Mouse (Mus musculus) central nervous system, embryonic 18 days (tissue): Measurements from ENCODE around the gene Vmn1r84. TPM values are rescaled to one million over a fixed set of nuclear protein-coding genes. Genes with fewer than 3 reads are reported as not detected.

Experiments used
- polyA plus RNA-seq: library from polyadenylated mRNA; depleted of rRNA; stranded (reverse); fragments of >200 nt; gene quantifications from 2 replicates; pipeline ENCODE4 v1.2.3, GENCODE M21; 2012; rRNA removed

The Vmn1r84 gene
- polyA plus RNA-seq = not detected in 2 replicates

DNA sequence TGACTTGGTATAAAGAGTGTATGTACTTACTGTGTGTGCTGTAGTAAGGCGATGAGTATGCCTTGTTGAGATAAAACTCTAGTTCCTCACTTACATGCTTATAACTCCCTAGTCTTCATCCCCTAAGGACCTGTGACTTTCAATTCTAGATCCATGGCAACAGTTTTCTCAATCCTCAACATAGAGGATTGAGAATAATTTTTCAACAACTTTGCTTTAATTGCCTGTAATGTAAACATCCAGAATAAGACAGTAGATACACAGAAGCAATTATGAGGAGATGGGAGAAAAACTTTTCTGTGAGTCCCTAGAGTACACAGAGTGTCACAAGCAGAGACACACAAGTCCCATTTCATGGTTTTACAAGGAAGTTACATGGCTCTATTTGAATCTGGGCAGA is at the start of gene Vmn1r84:
TSS of gene Vmn1r84 (minus strand) at position 101 of the 400 bp plus-strand sequence.

DNA sequence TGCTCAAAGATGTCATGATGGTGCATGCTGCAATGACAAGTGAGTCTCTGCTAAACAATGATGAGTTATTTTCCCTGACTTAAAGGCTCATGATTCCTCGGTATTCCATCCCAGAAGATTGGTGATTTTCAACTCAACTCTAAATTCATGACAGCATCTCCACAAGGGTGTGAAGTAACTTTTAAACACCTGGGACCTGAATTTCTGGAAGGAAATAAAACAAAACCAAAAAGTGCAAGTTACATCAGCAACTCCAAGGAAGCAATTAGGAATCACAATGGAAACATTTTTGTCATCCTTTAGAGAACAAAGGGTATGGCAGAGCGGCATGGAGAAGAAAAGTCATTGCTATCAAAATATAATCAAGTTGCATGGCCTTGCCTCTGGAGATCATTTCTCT is 39.7 kb downstream of the Vmn1r84 start, which contains the start of gene Vmn1r83:
TSS of gene Vmn1r83 (minus strand) at position 101 of the 400 bp plus-strand sequence.

Other genes with a start within 250 kb of the Vmn1r84 start
- not detected in 2 replicates for gene Vmn1r78, start 219.0 kb downstream of the Vmn1r84 start, polyA plus RNA-seq
- not detected in 2 replicates for gene Vmn1r79, start 198.0 kb downstream of the Vmn1r84 start, polyA plus RNA-seq
- gene Vmn1r80, start 180.0 kb downstream of the Vmn1r84 start, polyA plus RNA-seq = not detected in 2 replicates
- gene Vmn1r81, start 101.0 kb downstream of the Vmn1r84 start, polyA plus RNA-seq = not detected in 2 replicates
- gene Vmn1r82, start 68.8 kb downstream of the Vmn1r84 start, polyA plus RNA-seq = not detected in 2 replicates
- gene Vmn1r83, start 39.8 kb downstream of the Vmn1r84 start, polyA plus RNA-seq = not detected in 2 replicates
- gene Zfp551, start 53.5 kb upstream of the Vmn1r84 start, polyA plus RNA-seq = 5.9 and 6.3 TPM in 2 replicates
- gene Zfp606, start 109.0 kb upstream of the Vmn1r84 start, polyA plus RNA-seq = 16.5 and 17.3 TPM in 2 replicates
- gene 2900092C05Rik, start 143.2 kb upstream of the Vmn1r84 start, polyA plus RNA-seq = not detected in 2 replicates
- under 0.01 and 0.01 TPM in 2 replicates for gene Vmn2r53, start 239.5 kb upstream of the Vmn1r84 start, polyA plus RNA-seq